Mouse (Mus musculus): ENCODE results near the gene Lhfp.

Lhfp gene

DNA sequence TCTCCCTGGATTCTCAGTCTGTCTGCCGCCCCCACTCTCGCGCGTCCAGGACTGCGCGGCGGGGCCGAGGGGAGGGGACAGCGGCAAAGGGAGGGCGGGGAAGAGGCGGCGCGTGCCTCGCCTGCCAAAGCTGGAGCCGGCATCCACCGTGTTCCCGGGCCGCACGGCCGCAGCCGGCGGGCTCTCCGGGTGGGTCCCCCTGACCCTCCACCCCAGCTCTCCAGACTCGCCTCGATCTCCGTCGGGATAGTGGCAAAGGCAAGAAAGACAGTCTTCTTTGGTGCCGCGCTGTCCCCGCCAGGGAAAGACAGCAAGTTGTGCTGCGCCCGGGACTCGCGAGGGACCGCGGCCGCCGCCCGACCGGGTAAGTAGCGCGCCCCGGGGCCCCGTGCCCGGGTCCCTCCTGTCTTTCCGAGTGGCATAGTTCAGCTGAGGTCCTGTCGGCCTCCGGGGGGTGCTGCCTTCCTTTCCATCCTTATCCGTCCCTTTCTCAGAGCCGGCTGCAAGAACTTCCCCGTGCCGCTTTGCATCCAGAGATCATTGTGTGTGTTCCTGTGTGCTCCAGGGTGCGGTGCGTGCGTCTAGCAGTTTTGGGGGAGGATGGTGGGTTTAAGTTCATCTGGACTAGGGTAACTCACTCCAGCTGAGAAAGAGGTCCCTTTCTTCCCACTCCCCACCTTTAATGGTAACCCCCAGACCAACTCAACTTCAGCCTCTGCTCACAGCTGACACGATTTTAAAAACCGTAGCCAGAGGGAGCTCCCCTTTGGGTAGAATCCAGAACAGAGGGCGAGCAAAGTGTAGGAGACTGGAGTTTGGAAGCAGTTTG, at the start of gene Lhfp:
Gene Lhfp (plus strand): TSS at position 118 of the 829 bp plus-strand sequence.
- peak; percentile 64 to 67 for DNase-seq (ENCODE audit: low spot score in 2 of 2)

DNA sequence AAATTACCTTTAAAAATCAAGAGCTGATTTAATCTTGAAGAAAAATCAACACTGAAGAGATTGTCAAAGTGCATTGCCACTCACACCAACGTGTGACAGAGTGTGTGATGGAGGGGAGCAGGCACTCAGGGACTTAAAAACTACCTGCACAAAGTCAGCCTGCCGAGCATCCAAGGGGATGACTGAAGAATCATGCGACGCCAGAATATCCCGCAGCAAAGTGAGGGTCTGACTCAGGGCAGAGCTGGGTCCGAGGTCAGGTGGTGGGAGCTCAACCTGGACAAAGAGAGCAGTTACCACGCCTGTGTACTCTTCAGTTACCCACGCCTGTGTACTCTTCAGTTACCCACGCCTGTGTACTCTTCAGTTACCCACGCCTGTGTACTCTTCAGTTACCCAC, 48.0 kb upstream of the Lhfp start:
- DNase-seq (ENCODE audit: low spot score in 2 of 2), result no peak

DNA sequence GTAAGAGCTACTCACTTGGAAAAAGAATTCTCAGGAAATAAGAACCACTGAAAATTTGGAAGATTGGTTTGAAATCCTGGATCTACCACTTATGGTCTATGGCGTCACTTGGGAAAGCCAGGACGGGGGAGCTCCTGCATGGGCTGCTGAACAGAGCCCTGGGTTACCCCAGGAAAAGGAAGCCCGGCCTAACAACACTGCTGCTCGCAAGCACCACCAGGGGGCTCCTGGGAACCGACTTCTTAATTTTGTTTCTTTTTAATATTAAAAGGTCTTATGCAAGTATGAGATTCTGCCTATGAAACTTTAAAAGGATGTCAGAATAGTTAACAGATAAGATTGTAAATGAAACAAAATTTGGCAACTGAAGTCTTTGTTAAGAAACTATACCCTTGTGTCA, 46.7 kb upstream of the Lhfp start:
- no peak for DNase-seq (ENCODE audit: low spot score in 2 of 2)

DNA sequence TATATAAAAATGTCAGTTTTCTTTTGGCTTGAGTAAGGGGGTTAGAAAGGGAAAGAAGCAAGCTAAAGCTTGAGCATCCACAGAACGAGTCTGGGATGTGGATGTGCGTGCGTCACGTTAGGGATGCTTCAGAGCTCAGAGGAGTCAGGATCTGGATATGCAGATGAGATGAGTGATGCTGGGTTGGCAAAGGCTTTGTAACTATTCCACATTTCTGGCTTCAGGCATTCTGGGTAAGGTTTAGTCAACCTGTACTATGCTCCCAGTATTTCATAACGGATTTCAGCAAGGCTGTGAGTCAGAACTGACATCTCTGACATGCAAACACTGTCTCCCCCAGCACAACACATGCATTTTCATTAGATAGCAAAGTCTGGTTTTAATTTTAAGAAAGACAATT, 44.7 kb upstream of the Lhfp start:
- no peak for DNase-seq (ENCODE audit: low spot score in 2 of 2)

DNA sequence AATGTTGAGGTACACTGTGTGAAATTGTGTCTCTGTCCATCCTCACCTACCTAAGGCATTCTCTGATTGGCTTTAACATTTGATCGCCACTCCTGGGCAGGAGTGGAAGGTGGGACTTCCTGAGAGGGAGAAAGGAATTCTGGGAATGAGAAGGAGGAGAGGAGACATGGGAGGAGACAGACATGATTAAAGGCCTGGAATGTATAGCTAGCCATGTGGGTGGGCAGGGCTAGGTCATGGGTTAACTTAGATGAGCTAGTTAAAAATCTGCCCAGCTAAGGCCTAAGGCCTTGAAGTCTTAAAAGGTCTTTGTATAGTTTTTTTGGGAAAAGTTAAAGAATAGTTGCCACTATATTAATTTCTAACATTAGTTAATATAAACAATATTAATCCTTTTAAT, 43.9 kb upstream of the Lhfp start:
- DNase-seq (ENCODE audit: low spot score in 2 of 2), result no peak

DNA sequence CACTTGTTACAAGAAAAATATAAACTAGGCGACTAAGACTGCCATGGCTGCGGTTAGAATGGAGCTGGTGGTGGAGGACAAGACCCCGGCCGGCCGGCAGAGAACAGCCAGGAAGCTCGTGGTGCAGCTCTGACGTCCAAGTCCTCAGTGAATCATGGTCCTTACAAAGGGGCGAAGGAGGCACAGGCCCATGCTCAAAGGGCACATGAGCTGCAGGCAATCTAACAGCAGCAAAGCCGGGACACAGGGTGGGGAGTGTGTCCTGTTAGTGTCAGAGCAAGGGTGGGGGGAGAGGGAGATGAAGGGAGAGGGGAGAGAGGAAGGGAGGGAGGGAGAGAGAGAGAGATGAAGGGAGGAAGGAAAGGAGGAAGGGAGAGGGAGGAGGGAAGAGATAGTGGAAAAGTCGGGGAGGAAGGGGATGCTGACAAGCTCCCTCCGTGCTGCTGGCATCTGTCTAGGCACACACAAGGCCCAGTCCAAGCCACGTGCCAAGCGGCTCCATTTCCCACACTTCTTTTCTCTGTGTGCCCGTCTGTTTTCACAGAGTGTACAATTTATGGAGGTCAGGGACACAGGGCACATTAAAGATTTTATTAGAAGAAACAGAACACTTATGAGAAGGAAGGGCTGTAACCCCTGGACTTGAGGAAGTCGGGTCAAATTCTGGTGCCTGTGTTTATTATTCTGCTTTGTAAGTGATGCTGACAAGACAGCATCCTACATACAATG, 42.1 kb upstream of the Lhfp start:
- DNase-seq (ENCODE audit: low spot score in 2 of 2), result no peak

DNA sequence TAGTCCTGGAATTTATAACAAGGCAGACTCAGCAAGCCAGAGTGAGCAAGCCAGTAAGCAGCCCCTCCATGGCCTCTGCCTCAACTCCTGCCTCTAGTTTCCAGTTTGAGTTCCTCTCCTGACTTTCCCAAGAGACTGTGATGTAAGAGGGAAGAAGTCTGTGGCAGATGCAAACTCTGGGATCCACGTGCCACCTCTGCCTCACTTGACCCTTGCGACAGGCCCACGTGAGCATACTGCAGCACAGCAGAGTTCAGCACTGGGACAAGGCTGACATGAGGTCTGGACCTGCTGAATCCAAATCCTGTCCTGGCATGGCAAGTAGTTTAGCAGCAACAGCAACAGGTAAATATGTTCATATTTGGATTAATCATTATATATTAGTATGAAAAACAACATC, 41.3 kb upstream of the Lhfp start:
- DNase-seq (ENCODE audit: low spot score in 2 of 2), result no peak

DNA sequence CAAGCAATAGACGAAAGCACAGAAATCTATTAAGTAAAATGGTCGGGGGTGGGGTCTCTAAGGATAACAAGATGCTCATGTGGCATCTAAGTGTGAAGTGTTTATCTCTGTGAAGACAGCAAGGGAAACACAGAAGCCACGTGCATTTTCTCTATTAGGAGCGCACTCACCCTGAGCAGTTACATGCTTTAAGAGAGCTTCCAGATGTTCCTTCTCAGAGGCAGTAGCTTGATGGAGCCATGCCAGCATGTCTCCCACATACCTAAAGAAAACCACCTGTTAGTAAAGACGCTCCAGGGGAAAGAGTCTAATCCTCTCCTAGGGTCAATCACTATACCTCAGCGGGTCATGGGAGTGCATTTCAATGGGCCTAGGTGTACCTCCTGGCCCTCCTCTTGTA, 39.3 kb upstream of the Lhfp start:
- no peak for DNase-seq (ENCODE audit: low spot score in 2 of 2)

DNA sequence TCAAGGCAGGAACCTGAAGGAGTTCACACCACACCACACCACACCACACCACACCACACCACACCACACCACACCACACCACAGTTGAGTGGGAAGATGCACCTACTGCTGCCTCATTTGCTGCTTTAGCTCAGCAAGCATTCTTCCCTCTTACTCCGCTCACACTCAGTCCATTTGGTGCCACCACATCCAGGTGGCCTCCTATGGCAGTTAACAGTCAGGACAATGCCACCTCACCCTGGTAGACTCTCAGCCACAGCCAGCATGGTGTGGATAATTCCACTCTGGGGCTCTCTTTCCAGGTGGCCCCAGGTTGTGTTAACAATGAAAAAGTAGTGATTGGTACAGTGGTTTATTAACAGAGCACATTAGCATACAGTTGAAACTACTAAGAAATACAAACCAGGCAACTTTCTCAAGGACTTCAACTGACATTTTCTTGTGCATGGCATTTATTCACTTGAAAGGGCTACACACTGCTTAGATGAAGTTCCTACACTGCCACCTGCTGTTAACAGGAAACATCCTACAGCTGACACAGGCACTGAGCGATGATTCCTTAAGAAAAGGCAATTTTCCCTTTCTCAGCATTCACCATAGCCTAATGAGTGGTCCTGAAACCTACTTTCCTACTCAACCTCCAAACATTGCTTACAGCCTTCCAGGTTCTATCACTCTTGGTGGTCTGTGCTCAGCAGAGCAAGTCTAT, 36.8 kb upstream of the Lhfp start:
- peak; percentile 35 to 43 for DNase-seq (ENCODE audit: low spot score in 2 of 2)

DNA sequence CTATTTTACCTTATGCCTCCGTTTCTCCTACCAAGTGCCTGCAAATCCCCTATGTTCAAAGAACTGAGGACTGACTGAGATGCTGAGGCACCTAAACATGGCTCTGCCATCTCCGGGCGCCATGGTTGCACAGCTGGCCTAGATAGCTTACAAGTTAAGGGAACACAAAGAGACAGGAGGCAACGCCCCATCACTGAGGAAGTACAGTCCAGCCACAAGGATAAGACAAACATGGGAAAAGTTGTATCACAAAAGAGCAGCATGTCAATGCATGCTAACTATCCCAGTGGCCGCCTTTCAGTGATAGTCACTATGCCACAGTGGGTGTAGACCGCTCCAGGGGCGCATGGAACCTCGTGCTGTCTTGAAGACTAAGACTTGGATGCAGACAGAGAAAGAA, 33.9 kb upstream of the Lhfp start:
- DNase-seq (ENCODE audit: low spot score in 2 of 2), result no peak

DNA sequence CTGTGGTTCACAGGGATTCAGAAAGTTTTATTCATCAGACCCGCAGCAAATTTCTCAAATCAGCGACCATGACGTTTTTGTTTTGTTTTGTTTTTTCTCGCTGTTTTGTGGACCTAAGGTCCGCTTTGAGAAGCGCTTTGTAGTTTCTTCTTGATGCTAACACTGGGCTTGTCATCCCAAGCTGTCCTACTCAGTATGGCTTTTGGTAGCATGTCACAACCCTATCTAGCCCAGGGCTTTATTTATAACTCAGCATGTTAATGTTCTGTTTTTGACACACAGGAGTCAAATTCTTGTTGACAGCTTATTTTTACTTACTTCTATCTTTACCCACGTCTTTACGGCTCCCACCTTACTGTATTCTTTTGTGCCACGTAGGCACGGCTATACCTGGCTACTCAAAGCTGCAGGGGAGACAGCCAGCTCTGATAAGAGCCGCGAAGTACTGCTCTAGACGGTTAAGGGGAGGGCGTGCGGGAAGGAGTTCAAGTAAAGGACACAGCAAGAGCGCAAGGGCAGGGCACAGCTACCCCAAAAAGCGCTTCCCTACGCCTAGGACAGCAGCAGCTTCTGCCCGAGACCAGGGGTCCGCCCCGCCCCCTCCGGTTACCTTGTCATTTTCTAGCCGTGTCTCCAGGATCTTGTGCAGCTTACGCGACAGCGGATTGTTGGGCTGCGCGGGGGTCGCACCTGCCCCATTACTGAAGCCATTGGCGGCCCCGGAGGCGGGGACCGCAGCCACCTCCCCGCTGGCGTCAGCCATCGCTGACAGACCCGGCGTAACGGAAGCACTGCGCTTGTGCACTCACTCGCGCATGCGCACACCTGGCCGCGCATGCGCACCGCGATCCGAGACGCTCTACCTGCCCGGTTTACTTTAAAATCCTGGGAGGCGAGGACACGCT, 24.6 kb upstream of the Lhfp start, which contains the start of gene Cog6:
Gene Cog6 (minus strand): TSS at position 802 of the 905 bp plus-strand sequence.
- DNase-seq (ENCODE audit: low spot score in 2 of 2), result peak; percentile 73 to 80

DNA sequence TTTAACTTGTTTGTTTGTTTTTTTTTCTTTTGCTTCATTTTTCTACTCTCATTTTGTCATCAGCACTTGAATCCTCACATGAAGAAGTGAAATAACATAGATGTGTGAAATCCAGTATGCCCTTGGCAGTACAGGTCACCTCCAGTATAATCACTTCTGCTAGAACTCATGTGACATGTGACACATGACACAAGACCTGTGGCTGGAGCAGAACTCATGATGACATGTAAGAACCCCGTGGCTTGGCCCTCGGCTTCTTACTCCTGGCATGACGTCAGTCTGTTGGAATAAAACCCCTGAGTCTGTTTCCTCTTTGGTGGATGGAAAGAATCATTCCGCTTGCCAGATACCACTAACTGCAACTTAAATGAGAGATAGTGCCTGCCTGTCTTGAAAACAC, 14.0 kb upstream of the Lhfp start:
- no peak for DNase-seq (ENCODE audit: low spot score in 2 of 2)

DNA sequence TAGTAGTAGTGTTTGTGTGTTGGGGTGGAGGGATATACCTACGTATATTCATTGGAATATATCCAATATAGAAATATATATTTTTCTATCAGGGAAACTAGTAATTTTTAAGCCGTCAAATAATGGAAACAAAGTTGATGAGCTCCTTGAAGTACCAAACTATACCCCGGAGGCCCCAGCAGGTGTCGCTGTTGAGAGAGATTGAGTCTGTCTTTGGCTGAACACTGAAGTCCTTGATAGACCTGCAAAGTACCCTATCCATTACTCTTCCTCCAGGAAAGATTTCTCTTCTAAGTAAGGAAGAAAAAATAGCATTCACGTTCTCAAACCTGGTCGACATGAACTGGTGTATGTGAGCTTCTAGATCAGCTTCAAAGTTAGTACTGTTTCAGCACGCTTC, 12.3 kb upstream of the Lhfp start:
- DNase-seq (ENCODE audit: low spot score in 2 of 2), result peak; percentile 82 to 83

DNA sequence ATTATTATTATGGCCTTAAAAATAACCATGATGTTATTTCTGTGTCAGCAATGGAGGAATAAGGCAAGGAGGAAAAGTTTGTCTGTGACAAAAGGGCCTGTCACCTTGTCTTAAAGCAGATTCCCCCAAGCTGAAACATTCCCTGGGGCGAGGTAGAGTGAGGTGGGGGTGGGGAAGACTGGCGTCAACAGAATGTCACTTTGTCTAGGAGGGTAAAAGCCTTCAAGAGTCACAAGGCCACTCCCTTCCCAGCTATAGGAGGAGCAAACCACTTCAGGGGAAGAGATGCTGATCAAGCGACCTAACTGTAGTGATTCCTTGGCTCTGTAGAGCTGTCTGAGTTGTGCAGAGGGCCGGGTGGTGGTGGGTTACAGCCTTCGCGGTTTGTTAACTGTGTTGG, 9.7 kb upstream of the Lhfp start:
- no peak for DNase-seq (ENCODE audit: low spot score in 2 of 2)

DNA sequence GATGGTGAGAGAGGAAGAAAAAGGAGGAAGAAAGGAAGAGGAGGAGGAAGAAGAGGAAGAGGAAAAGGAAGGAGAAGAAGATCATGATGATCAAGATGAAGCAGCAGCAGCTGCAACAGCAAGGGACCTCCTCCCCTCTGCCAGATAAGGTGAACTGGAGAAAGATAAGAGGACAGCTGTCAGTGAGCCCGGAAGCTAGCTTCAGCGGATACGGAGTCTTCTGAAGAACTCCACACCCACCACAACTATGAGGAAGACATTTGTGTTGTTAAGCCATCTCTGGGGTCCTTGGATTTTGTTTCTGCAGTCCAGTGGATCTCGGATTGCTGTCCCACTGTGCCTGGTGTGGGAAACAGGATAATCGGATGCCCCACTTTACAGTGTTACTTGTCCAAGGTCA, 8.9 kb upstream of the Lhfp start:
- no peak for DNase-seq (ENCODE audit: low spot score in 2 of 2)

DNA sequence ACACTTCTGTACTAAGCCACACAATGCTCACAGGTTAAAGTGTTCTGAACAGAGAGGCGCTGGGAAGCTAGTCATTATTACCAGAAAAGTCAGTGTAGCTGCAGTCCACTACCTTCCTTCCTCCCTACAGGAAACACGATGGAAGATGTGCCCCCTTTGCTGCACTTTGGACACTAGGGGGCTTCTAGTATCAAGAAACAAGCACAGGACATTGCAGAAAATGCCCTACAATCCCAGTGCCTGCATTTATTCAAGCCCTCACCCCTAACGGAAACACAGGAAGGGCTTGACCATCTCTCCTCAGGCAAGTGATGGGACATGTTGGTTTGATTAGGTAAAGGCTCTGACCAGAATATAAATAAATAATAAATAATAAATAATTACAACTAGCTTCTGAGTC, 7.9 kb upstream of the Lhfp start:
- no peak for DNase-seq (ENCODE audit: low spot score in 2 of 2)

DNA sequence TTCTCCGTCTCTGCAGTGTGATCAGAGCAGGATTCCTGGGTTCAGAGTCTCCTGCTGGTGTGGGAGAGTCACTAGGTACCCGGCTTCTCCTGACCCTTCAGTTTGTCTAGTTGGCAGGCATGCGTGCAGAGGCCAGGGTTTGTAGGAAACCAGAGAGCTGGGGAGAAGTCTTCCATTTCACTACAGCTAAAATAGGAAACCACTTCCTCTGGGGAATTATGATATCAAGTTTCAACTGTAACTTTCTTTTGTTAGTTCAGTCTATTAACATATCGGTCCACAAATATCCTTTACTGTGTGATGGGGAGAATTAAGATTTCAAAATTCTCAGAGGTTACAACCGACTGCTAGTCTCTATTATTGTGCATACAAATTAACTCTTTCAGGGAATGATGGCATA, 5.3 kb upstream of the Lhfp start:
- no peak for DNase-seq (ENCODE audit: low spot score in 2 of 2)

DNA sequence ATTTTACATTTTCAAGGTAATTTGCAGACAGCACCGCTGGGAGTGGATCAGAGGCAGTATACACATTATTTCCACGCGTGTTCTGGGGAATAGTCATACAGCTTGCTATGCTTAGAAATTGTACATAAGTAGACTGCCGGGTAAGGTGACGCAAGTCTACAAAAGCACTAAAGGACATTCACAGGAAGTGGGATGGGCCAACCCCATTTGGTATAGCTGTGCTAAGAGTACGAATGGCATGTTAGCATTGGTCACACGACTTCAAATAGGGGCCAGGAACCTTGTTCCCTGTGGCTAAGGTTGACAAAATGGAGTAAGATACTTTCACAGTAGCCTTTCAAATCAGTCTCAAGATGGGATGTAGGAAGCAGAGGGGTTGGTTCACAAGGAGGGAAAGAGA, 4.4 kb upstream of the Lhfp start:
- no peak for DNase-seq (ENCODE audit: low spot score in 2 of 2)

DNA sequence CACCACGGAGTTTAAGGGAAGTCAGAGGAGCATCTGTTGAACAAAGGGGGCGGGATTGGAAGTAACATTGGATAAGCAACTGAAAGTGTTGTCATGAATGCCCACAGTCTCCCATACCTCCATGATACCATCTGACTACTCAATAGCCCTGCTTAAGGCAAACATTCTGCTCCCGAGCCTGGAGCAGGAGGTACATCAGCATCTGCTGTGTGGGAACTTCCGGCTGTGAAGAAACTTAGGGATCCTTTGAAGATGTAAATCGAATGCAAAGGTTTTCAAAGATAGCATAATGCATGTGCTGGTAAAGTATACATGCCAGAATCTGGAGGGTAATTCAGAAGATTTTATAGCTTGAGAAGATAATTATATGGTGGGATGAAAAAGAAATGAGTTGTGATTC, 2.4 kb upstream of the Lhfp start:
- DNase-seq (ENCODE audit: low spot score in 2 of 2), result no peak

DNA sequence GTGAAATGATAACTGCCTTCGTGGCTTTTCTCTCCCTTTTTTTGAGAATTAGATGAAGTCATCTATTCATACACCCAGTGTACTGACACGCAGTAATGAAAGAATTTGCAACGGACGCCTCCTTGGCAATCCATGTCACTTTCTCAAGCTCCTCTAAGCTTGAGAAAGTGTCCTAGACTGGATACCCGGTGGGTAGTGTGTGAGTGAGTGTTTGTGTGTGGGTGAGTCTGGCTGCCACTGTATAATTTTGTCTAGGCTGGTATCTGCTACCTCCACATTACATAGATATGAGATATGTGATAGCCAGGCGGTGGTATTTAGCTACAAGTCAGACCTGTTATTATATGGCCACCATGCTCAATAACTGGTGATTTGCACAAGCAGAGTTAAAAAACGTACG, 1.6 kb upstream of the Lhfp start:
- DNase-seq (ENCODE audit: low spot score in 2 of 2), result peak; percentile 16 to 34

DNA sequence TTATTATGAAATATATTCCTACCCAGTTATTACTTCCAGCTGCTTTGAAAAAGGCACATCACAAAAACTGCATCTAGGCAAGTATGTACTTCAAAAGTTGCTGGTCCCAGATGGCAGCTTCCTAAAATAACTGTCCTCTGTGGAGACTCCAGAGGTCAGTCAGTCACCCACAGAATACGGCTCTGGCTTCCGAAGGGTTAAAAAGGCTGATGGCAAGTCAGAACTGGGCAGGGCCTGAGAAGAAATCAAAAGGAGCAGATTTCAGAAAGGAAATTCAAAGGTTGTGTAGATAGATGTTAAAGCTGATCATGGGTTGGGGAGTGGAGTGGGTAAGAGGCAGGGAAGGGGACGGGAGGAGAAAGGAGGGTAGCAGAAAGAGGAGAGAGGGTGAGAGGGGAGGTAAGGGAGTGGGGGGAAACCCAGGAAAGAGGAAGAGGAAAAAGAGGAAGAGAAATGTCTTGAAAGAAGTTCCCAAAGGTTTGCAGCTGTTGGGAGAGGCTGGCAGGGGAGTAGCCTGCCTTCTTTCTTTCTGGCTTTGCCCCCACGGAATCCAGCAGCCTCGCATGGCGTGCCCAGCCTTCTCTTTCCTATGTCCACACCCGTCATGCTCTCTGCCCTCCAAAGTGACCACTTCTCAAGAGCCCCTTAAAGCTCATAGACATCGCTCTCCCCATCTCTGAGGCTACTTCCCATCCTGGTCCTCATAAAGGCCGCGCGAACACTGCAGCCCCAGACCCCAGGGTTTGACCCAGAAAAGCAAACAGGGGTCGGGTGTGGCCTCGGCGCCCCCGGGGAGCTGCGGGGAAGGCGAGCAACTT, 526 bp upstream of the Lhfp start:
- DNase-seq (ENCODE audit: low spot score in 2 of 2), result no peak
